Mouse (Mus musculus): ENCODE measurements at regions not wholly inside any gene's neighbourhood (a gene's known extent, or its start where the extent isn't known, plus 50 kb on each side); places are given as distances from the start of the nearest gene placed in this dataset.

DNA sequence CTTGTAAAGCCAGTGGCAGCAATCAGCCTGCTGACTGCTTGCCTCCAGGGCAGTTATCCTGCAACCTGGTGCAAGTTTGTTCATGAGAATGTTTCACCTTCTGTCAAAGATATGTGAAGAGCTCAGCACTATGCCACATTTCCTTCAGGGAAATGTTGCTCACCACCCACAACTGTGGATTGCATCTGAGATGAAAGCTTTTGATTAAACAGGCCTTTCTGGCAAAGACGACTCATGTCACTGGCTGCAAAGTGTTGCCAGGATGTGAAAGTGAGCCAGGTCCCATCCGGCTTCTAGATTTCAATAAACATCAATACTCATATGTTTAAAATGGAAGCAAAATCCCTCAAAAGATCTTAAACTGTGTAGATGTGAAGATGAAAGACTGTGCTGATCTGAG lies 2121.0 kb downstream of the Gm37988 start:
- WGBS: 71% methylated on average over 2 of the region's 2 CpGs
- no peak overlapping the region for H3K27ac ChIP-seq
- H3K27me3 ChIP-seq (ENCODE audit: control insufficient read depth, insufficient read depth, low read length): no peaks in the 10 kb centered on the region
- H3K79me2 ChIP-seq (replicated peaks; ENCODE audit: control insufficient read depth, insufficient read depth, low read length): no peaks in the 10 kb centered on the region
- TF ChIP-seq EP300 (IDR thresholded peaks at IDR 0.05; ENCODE audit: insufficient read depth, low read depth, low read length) (no peak), CTCF (IDR thresholded peaks at IDR 0.05) (no peak), POLR2A (IDR thresholded peaks at IDR 0.05; ENCODE audit: insufficient read depth, low read depth, low read length) (no peak)
- intact Hi-C loops (cut with DNase I): no loop called here
- no peak overlapping the region for H3K4me3 ChIP-seq
- H3K9ac ChIP-seq (ENCODE audit: low read depth, low read length): no peak overlapping the region
- H3K4me1 ChIP-seq (ENCODE audit: control insufficient read depth, insufficient read depth, low read length): no peaks in the 10 kb centered on the region
- DNase-seq: no peak
- H3K36me3 ChIP-seq (ENCODE audit: control insufficient read depth, insufficient read depth, low read length): no peaks in the 10 kb centered on the region

DNA sequence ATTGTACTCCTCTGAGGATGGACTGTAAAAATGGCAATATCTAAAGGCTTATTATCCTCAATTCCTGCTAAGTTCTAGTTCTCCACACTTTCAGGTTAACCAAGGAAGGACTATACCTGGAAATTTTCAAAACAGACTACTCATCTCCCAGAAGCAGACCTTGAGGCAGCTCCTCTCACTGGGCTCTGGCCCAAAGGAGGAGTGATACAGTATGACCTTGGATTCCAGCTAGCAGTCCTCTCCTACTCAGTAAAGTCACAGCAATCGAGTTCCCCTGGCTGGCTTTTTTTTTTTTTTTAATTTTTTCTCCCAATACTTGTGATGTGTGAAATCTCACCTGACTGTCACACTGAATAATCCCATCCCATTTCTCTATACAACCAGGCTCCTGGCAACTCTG lies 2124.2 kb downstream of the Gm37988 start:
- DNase-seq: no peak
- H3K4me3 ChIP-seq: no peak overlapping the region
- H3K4me1 ChIP-seq (ENCODE audit: control insufficient read depth, insufficient read depth, low read length): no peaks in the 10 kb centered on the region
- H3K27me3 ChIP-seq (ENCODE audit: control insufficient read depth, insufficient read depth, low read length): no peaks in the 10 kb centered on the region
- H3K27ac ChIP-seq: no peak overlapping the region
- H3K36me3 ChIP-seq (ENCODE audit: control insufficient read depth, insufficient read depth, low read length): no peaks in the 10 kb centered on the region
- WGBS: 13% methylated on average over 1 of the region's 1 CpGs
- intact Hi-C loops (cut with DNase I): no loop called here
- no peaks in the 10 kb centered on the region for H3K79me2 ChIP-seq (replicated peaks; ENCODE audit: control insufficient read depth, insufficient read depth, low read length)
- TF ChIP-seq CTCF (IDR thresholded peaks at IDR 0.05): no peak
- TF ChIP-seq POLR2A (IDR thresholded peaks at IDR 0.05; ENCODE audit: insufficient read depth, low read depth, low read length): no peak
- TF ChIP-seq EP300 (IDR thresholded peaks at IDR 0.05; ENCODE audit: insufficient read depth, low read depth, low read length): no peak
- no peak overlapping the region for H3K9ac ChIP-seq (ENCODE audit: low read depth, low read length)

DNA sequence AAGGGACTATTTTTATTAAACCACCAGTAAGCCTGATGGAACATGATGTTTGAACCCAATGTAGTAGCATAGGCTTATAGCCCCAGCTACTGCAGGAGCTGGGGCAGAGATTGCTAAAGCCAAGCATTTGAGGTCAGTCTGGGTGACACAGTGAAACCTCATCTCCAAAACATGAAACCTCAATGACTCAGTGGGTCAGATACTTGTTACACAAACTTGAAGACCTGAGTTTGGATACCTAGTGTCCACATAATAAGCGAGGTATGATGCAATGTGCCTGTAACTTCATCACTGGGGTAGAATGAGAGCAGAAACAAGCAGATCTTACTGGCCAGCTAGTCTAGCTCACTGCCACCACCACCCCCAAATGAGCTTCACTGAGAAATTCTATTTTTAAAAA lies 2162.1 kb downstream of the Gm37988 start:
- Histone ChIP-seq H3K4me3 (no peak overlapping the region), H3K36me3 (ENCODE audit: control insufficient read depth, insufficient read depth, low read length) (no peaks in the 10 kb centered on the region), H3K27me3 (ENCODE audit: control insufficient read depth, insufficient read depth, low read length) (no peaks in the 10 kb centered on the region), H3K27ac (no peak overlapping the region), H3K4me1 (ENCODE audit: control insufficient read depth, insufficient read depth, low read length) (no peaks in the 10 kb centered on the region), H3K79me2 (replicated peaks; ENCODE audit: control insufficient read depth, insufficient read depth, low read length) (no peaks in the 10 kb centered on the region), H3K9ac (ENCODE audit: low read depth, low read length) (no peak overlapping the region)
- DNase-seq: no peak
- intact Hi-C loops (cut with DNase I): no loop called here
- TF ChIP-seq CTCF (IDR thresholded peaks at IDR 0.05) (no peak), POLR2A (IDR thresholded peaks at IDR 0.05; ENCODE audit: insufficient read depth, low read depth, low read length) (no peak), EP300 (IDR thresholded peaks at IDR 0.05; ENCODE audit: insufficient read depth, low read depth, low read length) (no peak)
- 81% methylated on average over 1 of the region's 1 CpGs for WGBS

DNA sequence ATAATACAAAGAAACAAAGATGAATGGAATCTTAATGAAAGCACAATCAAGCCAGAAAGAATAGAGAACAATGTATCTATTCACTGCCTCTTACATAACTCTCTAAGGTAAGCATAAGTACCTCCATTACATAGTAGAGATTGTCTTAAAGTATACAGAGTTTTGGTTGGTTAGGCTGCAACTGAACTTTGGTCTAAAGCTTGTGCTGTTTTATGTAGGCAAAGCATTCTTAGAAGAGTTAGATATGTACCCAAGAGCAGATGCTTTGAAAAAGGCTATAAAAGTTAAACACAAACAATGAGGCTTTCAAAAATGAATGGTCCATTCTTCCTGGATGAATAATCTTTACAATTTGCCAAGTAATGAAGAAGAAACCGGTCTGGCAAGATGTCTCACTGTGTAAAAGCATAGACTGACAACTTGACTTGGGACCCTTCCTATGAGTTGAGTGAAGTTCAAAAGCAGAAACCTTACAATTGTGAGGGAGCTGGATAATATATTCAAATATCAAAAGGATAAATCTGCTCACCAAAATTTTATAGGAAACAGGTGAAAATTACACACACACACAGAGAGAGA lies 2166.1 kb downstream of the Gm37988 start:
- Histone ChIP-seq H3K9ac (ENCODE audit: low read depth, low read length) (no peak overlapping the region), H3K36me3 (ENCODE audit: control insufficient read depth, insufficient read depth, low read length) (no peaks in the 10 kb centered on the region), H3K27ac (no peak overlapping the region), H3K79me2 (replicated peaks; ENCODE audit: control insufficient read depth, insufficient read depth, low read length) (no peaks in the 10 kb centered on the region), H3K4me1 (ENCODE audit: control insufficient read depth, insufficient read depth, low read length) (no peaks in the 10 kb centered on the region), H3K4me3 (no peak overlapping the region), H3K27me3 (ENCODE audit: control insufficient read depth, insufficient read depth, low read length) (no peaks in the 10 kb centered on the region)
- DNase-seq: no peak
- intact Hi-C loops (cut with DNase I): no loop called here
- TF ChIP-seq POLR2A (IDR thresholded peaks at IDR 0.05; ENCODE audit: insufficient read depth, low read depth, low read length) (no peak), CTCF (IDR thresholded peaks at IDR 0.05) (no peak), EP300 (IDR thresholded peaks at IDR 0.05; ENCODE audit: insufficient read depth, low read depth, low read length) (no peak)
- 56% methylated on average over 1 of the region's 1 CpGs for WGBS

DNA sequence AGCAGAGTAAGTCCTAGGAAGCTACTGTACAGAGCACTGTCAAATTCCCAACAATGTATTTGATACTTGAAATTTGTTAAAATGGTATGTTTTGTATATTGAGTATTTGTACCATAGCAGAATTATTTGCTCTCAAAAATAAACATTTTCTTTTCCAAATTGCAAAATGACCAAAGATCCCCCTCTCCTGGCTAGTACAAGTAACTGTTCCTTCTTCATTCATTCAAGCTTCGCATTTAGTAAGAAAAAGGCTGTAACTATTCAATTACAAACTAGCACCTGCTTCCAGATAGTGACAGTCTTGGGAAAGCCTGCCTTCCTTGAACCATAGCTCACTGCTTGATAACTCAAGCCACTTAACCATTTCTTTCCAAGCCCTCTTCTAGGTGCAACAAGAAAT lies 2171.9 kb downstream of the Gm37988 start:
- intact Hi-C loops (cut with DNase I): no loop called here
- Histone ChIP-seq H3K27ac (no peak overlapping the region), H3K36me3 (ENCODE audit: control insufficient read depth, insufficient read depth, low read length) (no peaks in the 10 kb centered on the region), H3K79me2 (replicated peaks; ENCODE audit: control insufficient read depth, insufficient read depth, low read length) (no peaks in the 10 kb centered on the region), H3K4me1 (ENCODE audit: control insufficient read depth, insufficient read depth, low read length) (no peaks in the 10 kb centered on the region), H3K27me3 (ENCODE audit: control insufficient read depth, insufficient read depth, low read length) (no peaks in the 10 kb centered on the region), H3K4me3 (no peak overlapping the region), H3K9ac (ENCODE audit: low read depth, low read length) (no peak overlapping the region)
- TF ChIP-seq CTCF (IDR thresholded peaks at IDR 0.05) (peak; percentile 27; the same call in 1 of the 2 replicates), EP300 (IDR thresholded peaks at IDR 0.05; ENCODE audit: insufficient read depth, low read depth, low read length) (no peak), POLR2A (IDR thresholded peaks at IDR 0.05; ENCODE audit: insufficient read depth, low read depth, low read length) (no peak)
- no peak for DNase-seq
- WGBS: 70% methylated on average over 1 of the region's 1 CpGs

DNA sequence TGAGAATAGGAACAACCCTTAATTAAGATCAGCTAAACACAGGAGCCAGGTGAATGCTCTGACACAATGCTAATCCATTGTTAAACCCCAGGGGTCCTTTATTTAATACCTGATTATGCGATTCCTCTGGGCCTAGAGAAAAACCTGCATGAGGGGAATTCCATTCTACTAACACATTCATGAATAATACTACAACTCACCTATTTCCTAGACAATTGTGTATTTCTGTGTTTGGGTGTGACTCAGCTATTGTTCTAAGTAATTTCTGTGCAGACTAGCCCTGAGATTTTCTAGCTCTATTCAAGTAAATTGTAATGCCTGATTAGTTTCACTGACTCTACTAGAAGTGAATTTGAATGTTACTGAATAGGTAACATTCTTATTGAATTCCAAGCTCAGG lies 2176.5 kb downstream of the Gm37988 start:
- no peak for DNase-seq
- no peak overlapping the region for H3K4me3 ChIP-seq
- no peaks in the 10 kb centered on the region for H3K4me1 ChIP-seq (ENCODE audit: control insufficient read depth, insufficient read depth, low read length)
- no peak overlapping the region for H3K9ac ChIP-seq (ENCODE audit: low read depth, low read length)
- H3K79me2 ChIP-seq (replicated peaks; ENCODE audit: control insufficient read depth, insufficient read depth, low read length): no peaks in the 10 kb centered on the region
- WGBS: 93% methylated on average over 1 of the region's 1 CpGs
- TF ChIP-seq EP300 (IDR thresholded peaks at IDR 0.05; ENCODE audit: insufficient read depth, low read depth, low read length): no peak
- no peak for TF ChIP-seq POLR2A (IDR thresholded peaks at IDR 0.05; ENCODE audit: insufficient read depth, low read depth, low read length)
- TF ChIP-seq CTCF (IDR thresholded peaks at IDR 0.05): no peak
- intact Hi-C loops (cut with DNase I): no loop called here
- no peaks in the 10 kb centered on the region for H3K36me3 ChIP-seq (ENCODE audit: control insufficient read depth, insufficient read depth, low read length)
- H3K27me3 ChIP-seq (ENCODE audit: control insufficient read depth, insufficient read depth, low read length): no peaks in the 10 kb centered on the region
- no peak overlapping the region for H3K27ac ChIP-seq
